Mouse (Mus musculus) spleen, postnatal 4 days (tissue): ENCODE results near the gene Sema4c.

ENCODE experiments used
- DNase-seq, 2 experiments: peaks; one replicate each; pipeline ENCODE4 v3.0.0; 2022; ENCODE audit warnings: low spot score in 2 of 2

Sema4c gene

GRCm38 (mm10) chr1:36558031-36558993 lies at the start of gene Sema4c:
TSS of gene Sema4c (minus strand) at chr1:36558349.
- DNase-seq: peak in 1 of 2 experiments; percentile 74

- DNase-seq: no peak
These were observed 48.8 kb upstream of the Sema4c start for GRCm38 (mm10) chr1:36606951-36607350.

- no peak for DNase-seq
These were observed 46.4 kb upstream of the Sema4c start for GRCm38 (mm10) chr1:36604254-36605156.

- DNase-seq: no peak
These were observed 45.2 kb upstream of the Sema4c start for GRCm38 (mm10) chr1:36603361-36603760.

- no peak for DNase-seq
These were observed 44.1 kb upstream of the Sema4c start for GRCm38 (mm10) chr1:36602271-36602670.

GRCm38 (mm10) chr1:36598411-36598810 lies 40.3 kb upstream of the Sema4c start:
- DNase-seq: no peak

- DNase-seq: no peak
These were observed 38.0 kb upstream of the Sema4c start for GRCm38 (mm10) chr1:36596114-36596513.

GRCm38 (mm10) chr1:36595167-36595931 lies 37.2 kb upstream of the Sema4c start:
- no peak for DNase-seq

- no peak for DNase-seq
These were observed 35.0 kb upstream of the Sema4c start for GRCm38 (mm10) chr1:36593099-36593498.

GRCm38 (mm10) chr1:36591408-36591807 lies 33.3 kb upstream of the Sema4c start:
- DNase-seq: no peak

GRCm38 (mm10) chr1:36590664-36591063 lies 32.5 kb upstream of the Sema4c start:
- DNase-seq: no peak

- DNase-seq: no peak
These were observed 31.3 kb upstream of the Sema4c start for GRCm38 (mm10) chr1:36589486-36589885.

- no peak for DNase-seq
These were observed 30.6 kb upstream of the Sema4c start for GRCm38 (mm10) chr1:36588476-36589450.

- no peak for DNase-seq
These were observed 29.7 kb upstream of the Sema4c start for GRCm38 (mm10) chr1:36587860-36588259.

GRCm38 (mm10) chr1:36586288-36586687 lies 28.1 kb upstream of the Sema4c start:
- DNase-seq: no peak

GRCm38 (mm10) chr1:36583408-36584116 lies 25.4 kb upstream of the Sema4c start:
- no peak for DNase-seq

- DNase-seq: no peak
These were observed 24.1 kb upstream of the Sema4c start for GRCm38 (mm10) chr1:36582211-36582610.

- no peak for DNase-seq
These were observed 23.1 kb upstream of the Sema4c start for GRCm38 (mm10) chr1:36581260-36581659.

GRCm38 (mm10) chr1:36580384-36581207 lies 22.4 kb upstream of the Sema4c start:
- DNase-seq: no peak
